Mouse (Mus musculus) limb, embryonic 14.5 days (tissue): ENCODE measurements around the gene 9330182O14Rik. TPM values are rescaled to one million over a fixed set of nuclear protein-coding genes. Genes with fewer than 3 reads are reported as not detected.
A peak's percentile ranks its signal among the peaks of the same experiment; 100 is the strongest.

ENCODE experiments used
- ATAC-seq: fragments of 200-750 bp; cut with Nextera tagmentation; 2 replicates; pipeline ENCODE4 v1.8.0; 2017; ENCODE audit warnings: low read depth, moderate number of reproducible peaks, moderate TSS enrichment; ENCODE audit not compliant: low FRiP score
- DNase-seq: peaks from one replicate; pipeline ENCODE4 v3.0.0-alpha.2; 2015; ENCODE audit warnings: low spot score
- H3K27ac ChIP-seq: fragments of 300-500 bp; sonication (generic); replicated peaks from 2 replicates; pipeline ENCODE4 v1.5.1; 2014; ENCODE audit warnings: low read depth, mild to moderate bottlenecking, low read length, moderate library complexity, mixed read lengths
- H3K27me3 ChIP-seq: fragments of 300-500 bp; sonication (generic); 2 replicates; pipeline ENCODE4 v1.6.1; 2014; ENCODE audit warnings: low read length, mixed read lengths; ENCODE audit not compliant: control insufficient read depth, insufficient read depth
- H3K36me3 ChIP-seq: fragments of 300-500 bp; sonication (generic); 2 replicates; pipeline ENCODE4 v1.6.1; 2014; ENCODE audit warnings: mild to moderate bottlenecking, low read length, moderate library complexity, mixed read lengths; ENCODE audit not compliant: control insufficient read depth, insufficient read depth
- H3K4me1 ChIP-seq: fragments of 300-500 bp; sonication (generic); 2 replicates; pipeline ENCODE4 v1.6.1; 2014; ENCODE audit warnings: antibody characterized with exemption, low read length, mixed read lengths; ENCODE audit not compliant: control insufficient read depth, insufficient read depth
- H3K4me2 ChIP-seq: fragments of 300-500 bp; sonication (generic); replicated peaks from 2 replicates; pipeline ENCODE4 v1.6.1; 2014; ENCODE audit warnings: low read depth, mild to moderate bottlenecking, low read length, moderate library complexity; ENCODE audit not compliant: severe bottlenecking
- H3K4me3 ChIP-seq: fragments of 300-500 bp; sonication (generic); replicated peaks from 2 replicates; pipeline ENCODE4 v1.5.1; 2014; ENCODE audit warnings: low read length
- H3K9ac ChIP-seq: fragments of 300-500 bp; sonication (generic); 2 replicates; pipeline ENCODE4 v1.6.1; 2014; ENCODE audit warnings: mild to moderate bottlenecking, low read depth, low read length, moderate library complexity; ENCODE audit not compliant: severe bottlenecking
- H3K9me3 ChIP-seq: fragments of 300-500 bp; sonication (generic); 2 replicates; pipeline ENCODE4 v1.6.1; 2016; ENCODE audit warnings: low read length; ENCODE audit not compliant: control insufficient read depth
- POLR2A ChIP-seq: fragments of 200-500 bp; IDR thresholded peaks from 2 replicates; pipeline ENCODE4 v1.8.0; 2012; ENCODE audit warnings: inconsistent platforms, mild to moderate bottlenecking, moderate library complexity, borderline replicate concordance; ENCODE audit not compliant: insufficient read depth, insufficient read length; ENCODE audit errors: extremely low read depth
- WGBS: fragments of 180-500 bp; shearing (Covaris S2); extraction: QIAGEN DNeasy Blood & Tissue Kit; methylation state at CpG from one replicate; pipeline ENCODE4 v1.1.7; 2014; 5-methylcytosine and 5-hydroxymethylcytosine counted together
- polyA plus RNA-seq, 2 experiments: library from polyadenylated mRNA; depleted of rRNA in 1 of 2; stranded (reverse) in 1 of 2; unstranded in 1 of 2; fragments of >200 nt; fragmentation: Nextera tagmentation in 1 of 2; extraction: Ambion mirVana in 1 of 2; gene quantifications; 2 replicates each; pipeline versions ENCODE4 v1.2.1 to v1.2.3; 2012 to 2014

Gene 9330182O14Rik
- polyA plus RNA-seq (2012; rRNA removed) (not detected in 2 replicates), polyA plus RNA-seq (2014; fragmentation: Nextera tagmentation; extraction: Ambion mirVana) (not detected in 2 replicates)

- 51% methylated on average over 10 of the region's 10 CpGs for WGBS
- no peak for ATAC-seq
- no peak for DNase-seq
These were observed at the start of gene 9330182O14Rik for GRCm38 (mm10) chr15:40134152-40134792. 9330182O14Rik (plus strand) TSS chr15:40134365.

GRCm38 (mm10) chr15:40103304-40103703, 30.9 kb upstream of the 9330182O14Rik start:
- Histone ChIP-seq H3K27ac (no peak overlapping the region), H3K4me1 (no peaks in the 10 kb centered on the region), H3K9ac (no peak overlapping the region), H3K4me2 (no peak overlapping the region), H3K27me3 (no peaks in the 10 kb centered on the region), H3K9me3 (no peaks in the 10 kb centered on the region), H3K4me3 (no peak overlapping the region), H3K36me3 (no peaks in the 10 kb centered on the region)
- 94% methylated on average over 2 of the region's 2 CpGs for WGBS
- TF ChIP-seq POLR2A, result no peak
- no peak for DNase-seq
- no peak for ATAC-seq

More at GRCm38 (mm10) chr15:40134152-40134792, at the start of gene 9330182O14Rik:
- no peak within 1 kb of the TSS for H3K4me2 ChIP-seq
- no peaks in the 10 kb centered on the region for H3K9me3 ChIP-seq
- H3K27ac ChIP-seq, result no peak within 1 kb of the TSS
- H3K9ac ChIP-seq, result no peak within 1 kb of the TSS
- no peaks in the 10 kb centered on the region for H3K36me3 ChIP-seq
- no peak for TF ChIP-seq POLR2A
- H3K27me3 ChIP-seq, result no peaks in the 10 kb centered on the region
- H3K4me1 ChIP-seq, result no peaks in the 10 kb centered on the region
- no peak within 1 kb of the TSS for H3K4me3 ChIP-seq

GRCm38 (mm10) chr15:40105712-40106111, 28.5 kb upstream of the 9330182O14Rik start:
- Histone ChIP-seq H3K4me1 (no peaks in the 10 kb centered on the region), H3K4me3 (no peak overlapping the region), H3K9ac (no peak overlapping the region), H3K27me3 (no peaks in the 10 kb centered on the region), H3K27ac (no peak overlapping the region), H3K4me2 (no peak overlapping the region), H3K9me3 (no peaks in the 10 kb centered on the region), H3K36me3 (no peaks in the 10 kb centered on the region)
- no peak for TF ChIP-seq POLR2A
- WGBS, result 84% methylated on average over 4 of the region's 4 CpGs
- DNase-seq (no peak), ATAC-seq (no peak)

GRCm38 (mm10) chr15:40113888-40114576, 20.1 kb upstream of the 9330182O14Rik start:
- Histone ChIP-seq H3K27ac (no peak overlapping the region), H3K9ac (no peak overlapping the region), H3K9me3 (no peaks in the 10 kb centered on the region), H3K4me1 (0 out of 2 replicates have a peak, but pooled peaks cover 3% of the 10 kb centered on the region), H3K27me3 (no peaks in the 10 kb centered on the region), H3K36me3 (no peaks in the 10 kb centered on the region), H3K4me3 (no peak overlapping the region), H3K4me2 (peak overlapping the region; percentile 37; the same call in 1 of the 2 replicates)
- 46% methylated on average over 16 of the region's 18 CpGs for WGBS
- ATAC-seq (no peak), DNase-seq (no peak)
- no peak for TF ChIP-seq POLR2A

GRCm38 (mm10) chr15:40114600-40115271, 19.4 kb upstream of the 9330182O14Rik start:
- H3K4me1 ChIP-seq, result 0 out of 2 replicates have a peak, but pooled peaks cover 3% of the 10 kb centered on the region
- TF ChIP-seq POLR2A, result no peak
- H3K4me3 ChIP-seq, result 0 out of 2 replicates have a peak overlapping the region, but pooled peaks have one; percentile 10
- H3K9ac ChIP-seq, result peak overlapping the region; percentile 28; the same call in 1 of the 2 replicates
- WGBS, result 36% methylated on average over 22 of the region's 22 CpGs
- H3K36me3 ChIP-seq, result no peaks in the 10 kb centered on the region
- DNase-seq (peak; percentile 42), ATAC-seq (peak; percentile 65)
- 0 out of 2 replicates have a peak overlapping the region, but pooled peaks have one; percentile 29 for H3K27ac ChIP-seq
- peak overlapping the region; percentile 37 for H3K4me2 ChIP-seq
- H3K27me3 ChIP-seq, result no peaks in the 10 kb centered on the region
- H3K9me3 ChIP-seq, result no peaks in the 10 kb centered on the region
